Mouse (Mus musculus): Measurements from ENCODE around the gene Tff1. TPM values are rescaled to one million over a fixed set of nuclear protein-coding genes. Genes with fewer than 3 reads are reported as not detected.

Tff1 gene
- total RNA-seq, 2 experiments from 2014 or later: not detected

Other genes starting within 250 kb of the Tff1 start
- 1 to 10 TPM in 1 of 2 experiments, not detected in 1; 2.0 TPM for gene Umodl1, start 210.6 kb downstream of the Tff1 start, total RNA-seq (2021)
- gene Abcg1, start 107.6 kb downstream of the Tff1 start, total RNA-seq (2021): 10 to 100 TPM in 1 of 2 experiments, 1 to 10 TPM in 1; 10.0 to 16.6 TPM
- gene Tff3, start 35.6 kb downstream of the Tff1 start, total RNA-seq (2021): not detected
- not detected for gene Tff2, start 21.0 kb downstream of the Tff1 start, total RNA-seq (2021)
- not detected for gene Tmprss3, start 33.7 kb upstream of the Tff1 start, total RNA-seq (2021)
- under 1 TPM in 1 of 2 experiments, not detected in 1; 0.32 TPM for gene Ubash3a, start 42.6 kb upstream of the Tff1 start, total RNA-seq (2021)
- gene Rsph1, start 112.1 kb upstream of the Tff1 start, total RNA-seq (2021): 1 to 10 TPM; 5.7 to 7.2 TPM
- gene Slc37a1, start 121.5 kb upstream of the Tff1 start, total RNA-seq (2021): 10 to 100 TPM in 1 of 2 experiments, 1 to 10 TPM in 1; 8.9 to 10.4 TPM
- 1 to 10 TPM; 1.9 to 2.6 TPM for gene Pde9a, start 220.9 kb upstream of the Tff1 start, total RNA-seq (2021)

Data from adrenal gland, adult 18-20 months (tissue).